Mouse (Mus musculus) bone marrow macrophage, adult 2 months (primary cell): ENCODE results near the gene Plagl1.

Experiments used
- CTCF ChIP-seq: IDR thresholded peaks from 2 replicates; pipeline ENCODE4 v1.5.1; 2012; ENCODE audit warnings: low read depth, mild to moderate bottlenecking, low read length, moderate library complexity
- POLR2A ChIP-seq: IDR thresholded peaks from 2 replicates; pipeline ENCODE4 v1.6.1; 2012; ENCODE audit warnings: mild to moderate bottlenecking, low read depth, low read length, borderline replicate concordance

DNA sequence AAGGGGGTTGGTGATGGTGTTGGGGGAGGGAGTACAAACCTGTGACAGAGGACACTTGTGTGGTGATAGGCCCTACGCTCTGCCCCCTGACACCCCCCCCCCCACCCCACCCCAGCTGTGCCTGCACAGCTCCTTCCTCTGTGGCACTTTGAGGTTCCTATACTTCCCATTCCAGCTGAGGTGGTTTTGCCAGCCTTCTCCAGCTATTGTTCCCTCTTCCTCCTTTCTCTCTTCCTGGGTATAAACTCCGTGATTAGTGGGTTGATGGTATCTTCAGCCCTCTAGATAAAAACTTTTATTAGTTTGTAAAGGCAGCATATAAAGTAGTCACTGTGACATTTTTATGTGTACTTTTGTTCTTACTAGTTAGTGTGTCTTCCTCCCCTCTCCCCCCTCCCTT, 59.0 kb downstream of the Plagl1 start:
- TF ChIP-seq POLR2A (no peak), CTCF (no peak)
